Mouse (Mus musculus) testis, adult 2 months (tissue): ENCODE data around the gene Dnajc14. TPM values are rescaled to one million over a fixed set of nuclear protein-coding genes. Genes with fewer than 3 reads are reported as not detected.

ENCODE experiments used
- H3K27ac ChIP-seq: fragments of 200-500 bp; 2 replicates; pipeline ENCODE4 v1.5.1; 2012; ENCODE audit warnings: low read depth, low read length; ENCODE audit not compliant: control insufficient read depth, insufficient read depth
- H3K27me3 ChIP-seq: fragments of 200-500 bp; 2 replicates; pipeline ENCODE4 v1.6.1; 2012; ENCODE audit warnings: mild to moderate bottlenecking, low read length, moderate library complexity; ENCODE audit not compliant: control insufficient read depth, insufficient read depth
- H3K36me3 ChIP-seq: fragments of 200-500 bp; 2 replicates; pipeline ENCODE4 v1.6.1; 2012; ENCODE audit warnings: mild to moderate bottlenecking, low read length; ENCODE audit not compliant: control insufficient read depth, insufficient read depth
- H3K4me1 ChIP-seq: fragments of 200-500 bp; 2 replicates; pipeline ENCODE4 v1.6.1; 2012; ENCODE audit warnings: low read length; ENCODE audit not compliant: control insufficient read depth, insufficient read depth
- H3K4me3 ChIP-seq: fragments of 200-500 bp; 2 replicates; pipeline ENCODE4 v1.5.1; 2012; ENCODE audit warnings: low read depth, mild to moderate bottlenecking, low read length, moderate library complexity, mixed read lengths; ENCODE audit not compliant: control insufficient read depth
- CTCF ChIP-seq: fragments of 200-500 bp; IDR thresholded peaks from 2 replicates; pipeline ENCODE4 v1.5.1; 2012; ENCODE audit warnings: low read depth, mild to moderate bottlenecking, inconsistent platforms, low read length, moderate library complexity; ENCODE audit not compliant: control insufficient read depth, insufficient read depth, insufficient replicate concordance
- POLR2A ChIP-seq: fragments of 200-500 bp; IDR thresholded peaks from 2 replicates; pipeline ENCODE4 v1.6.1; 2012; ENCODE audit warnings: low read depth, mild to moderate bottlenecking, inconsistent platforms, low read length, moderate library complexity; ENCODE audit not compliant: control insufficient read depth
- polyA plus RNA-seq: library from polyadenylated mRNA; depleted of rRNA; stranded (reverse); fragments of >200 nt; gene quantifications from 2 replicates; pipeline ENCODE4 v1.2.3, GENCODE M21; 2012

The Dnajc14 gene
- polyA plus RNA-seq, 1 experiment: 10.4 TPM

DNA sequence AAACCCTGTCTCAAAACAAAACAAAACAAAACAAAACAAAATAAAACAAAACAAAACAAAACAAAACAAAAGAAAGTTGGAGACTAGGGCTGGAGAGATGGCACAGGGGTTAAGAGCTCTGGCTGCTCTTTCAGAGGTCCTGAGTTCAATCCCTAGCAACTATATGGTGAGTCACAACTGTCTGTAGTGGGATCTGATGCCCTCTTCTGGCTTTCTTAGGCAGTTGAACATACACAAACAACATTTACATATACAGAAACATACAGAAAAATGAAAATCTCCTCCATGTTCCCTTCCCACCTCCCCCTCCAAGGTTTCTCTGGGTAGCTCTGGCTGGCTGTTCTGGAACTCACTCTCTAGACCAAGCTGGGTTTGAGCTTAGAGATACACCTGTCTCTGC lies 11.8 kb upstream of the Dnajc14 start:
- no peaks in the 10 kb centered on the region for H3K36me3 ChIP-seq
- H3K4me3 ChIP-seq: no peak overlapping the region
- no peak overlapping the region for H3K27ac ChIP-seq
- H3K27me3 ChIP-seq: no peaks in the 10 kb centered on the region
- no peaks in the 10 kb centered on the region; the same call in 1 of the 2 replicates for H3K4me1 ChIP-seq
- TF ChIP-seq POLR2A: no peak
- no peak for TF ChIP-seq CTCF

DNA sequence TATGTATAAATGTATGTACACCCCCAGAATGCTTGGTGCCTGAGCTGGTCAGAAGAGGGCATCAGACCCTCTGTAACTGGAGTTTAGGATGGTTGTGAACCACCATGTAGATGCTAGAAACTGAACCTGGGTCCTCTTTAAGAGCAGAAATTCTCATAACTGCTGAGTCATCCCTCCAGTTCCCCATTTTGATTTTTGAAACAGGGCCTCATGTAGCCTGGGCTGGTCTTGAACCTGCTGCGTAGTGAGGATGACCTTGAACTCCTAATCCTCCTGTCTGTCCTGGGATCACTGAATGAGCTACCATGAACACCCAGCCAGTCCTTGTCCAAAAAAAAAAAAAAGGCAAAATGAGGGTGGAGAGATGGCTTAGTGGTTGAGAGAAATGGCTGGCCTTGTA lies 10.6 kb upstream of the Dnajc14 start:
- Histone ChIP-seq H3K27me3 (no peaks in the 10 kb centered on the region), H3K27ac (no peak overlapping the region), H3K4me3 (no peak overlapping the region), H3K36me3 (no peaks in the 10 kb centered on the region), H3K4me1 (no peaks in the 10 kb centered on the region; the same call in 1 of the 2 replicates)
- TF ChIP-seq POLR2A (no peak), CTCF (no peak)

DNA sequence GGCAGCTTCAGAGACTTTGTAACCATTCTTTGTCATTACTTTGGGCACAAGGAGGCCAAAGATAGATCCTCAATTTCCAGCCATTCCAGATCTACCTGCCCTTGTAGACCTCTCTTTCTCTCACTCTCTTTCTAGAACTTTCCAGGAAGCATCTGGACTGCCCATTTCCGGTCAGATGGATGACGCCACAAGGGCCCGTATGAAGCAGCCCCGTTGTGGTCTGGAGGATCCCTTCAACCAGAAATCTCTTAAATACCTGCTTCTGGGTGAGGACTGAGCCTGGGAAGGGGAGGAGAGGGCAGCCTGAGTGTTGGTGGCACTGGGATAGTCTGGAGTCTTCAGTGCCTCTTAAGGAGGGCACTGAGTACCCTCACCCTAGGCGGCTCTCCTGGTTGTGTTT lies 9.5 kb upstream of the Dnajc14 start:
- Histone ChIP-seq H3K27ac (no peak overlapping the region), H3K36me3 (no peaks in the 10 kb centered on the region), H3K4me3 (peak overlapping the region; percentile 9; the same call in 1 of the 2 replicates), H3K4me1 (no peaks in the 10 kb centered on the region; the same call in 1 of the 2 replicates), H3K27me3 (no peaks in the 10 kb centered on the region)
- TF ChIP-seq POLR2A (no peak), CTCF (no peak)

DNA sequence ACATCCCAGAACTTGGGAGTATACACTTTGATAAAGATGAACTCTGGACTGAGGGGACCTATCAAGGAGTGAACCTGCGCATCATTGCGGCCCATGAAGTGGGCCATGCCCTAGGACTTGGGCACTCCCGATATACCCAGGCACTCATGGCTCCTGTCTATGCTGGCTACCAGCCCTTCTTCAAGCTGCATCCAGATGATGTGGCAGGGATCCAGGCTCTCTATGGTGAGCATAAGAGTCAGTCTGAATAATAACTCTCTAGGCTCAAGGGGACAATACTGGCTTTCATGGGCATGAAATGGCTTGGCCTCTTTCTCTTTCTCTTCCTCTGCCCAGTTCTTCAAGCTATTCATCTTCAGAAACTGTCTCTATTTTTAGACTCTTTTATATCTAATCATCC lies 8.3 kb upstream of the Dnajc14 start:
- TF ChIP-seq POLR2A (no peak), CTCF (no peak)
- no peak overlapping the region for H3K4me3 ChIP-seq
- no peaks in the 10 kb centered on the region; the same call in 1 of the 2 replicates for H3K4me1 ChIP-seq
- H3K27me3 ChIP-seq: no peaks in the 10 kb centered on the region
- H3K36me3 ChIP-seq: no peaks in the 10 kb centered on the region
- no peak overlapping the region for H3K27ac ChIP-seq

DNA sequence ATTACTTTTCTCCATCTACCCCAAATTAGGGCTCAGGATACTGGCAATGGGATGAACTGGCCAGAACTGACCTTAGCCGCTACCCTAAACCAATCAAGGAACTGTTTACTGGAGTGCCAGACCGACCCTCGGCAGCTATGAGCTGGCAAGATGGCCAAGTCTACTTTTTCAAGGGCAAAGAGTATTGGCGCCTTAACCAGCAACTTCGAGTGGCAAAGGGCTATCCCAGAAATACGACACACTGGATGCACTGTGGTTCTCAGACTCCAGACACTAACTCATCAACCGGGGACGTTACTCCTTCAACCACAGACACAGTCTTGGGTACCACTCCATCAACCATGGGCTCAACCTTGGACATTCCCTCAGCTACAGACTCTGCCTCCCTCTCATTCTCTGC lies 5.2 kb upstream of the Dnajc14 start:
- TF ChIP-seq POLR2A (no peak), CTCF (no peak)
- H3K4me1 ChIP-seq: peaks cover 5% of the 10 kb centered on the region
- H3K27ac ChIP-seq: no peak overlapping the region
- H3K4me3 ChIP-seq: no peak overlapping the region
- no peaks in the 10 kb centered on the region for H3K36me3 ChIP-seq
- H3K27me3 ChIP-seq: no peaks in the 10 kb centered on the region

DNA sequence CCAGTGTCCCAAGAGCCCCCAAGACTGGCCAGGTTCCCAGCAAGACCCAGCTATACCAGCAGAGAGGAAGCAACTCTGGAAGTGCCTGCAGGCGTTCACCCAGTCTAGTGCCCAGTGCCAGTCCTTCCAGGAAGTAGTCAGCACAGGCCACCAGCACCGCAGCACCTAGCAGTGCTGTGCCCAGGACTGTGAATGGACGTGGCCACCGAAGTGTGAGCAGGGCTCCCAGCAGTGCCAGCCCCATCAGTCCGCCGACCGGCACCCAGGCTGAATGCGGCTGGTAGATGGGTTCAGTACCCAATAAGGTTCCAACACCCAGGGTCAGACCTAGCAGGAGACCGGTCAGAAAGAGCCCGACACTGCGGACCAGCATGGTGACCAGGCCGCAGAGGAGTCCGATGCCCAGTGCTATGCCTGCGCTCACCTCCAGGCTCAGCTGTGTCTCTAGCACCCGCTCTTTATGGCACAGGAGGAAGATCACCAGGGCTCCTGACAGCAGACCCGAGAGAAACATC lies 1.8 kb upstream of the Dnajc14 start:
- H3K27ac ChIP-seq: no peak overlapping the region

DNA sequence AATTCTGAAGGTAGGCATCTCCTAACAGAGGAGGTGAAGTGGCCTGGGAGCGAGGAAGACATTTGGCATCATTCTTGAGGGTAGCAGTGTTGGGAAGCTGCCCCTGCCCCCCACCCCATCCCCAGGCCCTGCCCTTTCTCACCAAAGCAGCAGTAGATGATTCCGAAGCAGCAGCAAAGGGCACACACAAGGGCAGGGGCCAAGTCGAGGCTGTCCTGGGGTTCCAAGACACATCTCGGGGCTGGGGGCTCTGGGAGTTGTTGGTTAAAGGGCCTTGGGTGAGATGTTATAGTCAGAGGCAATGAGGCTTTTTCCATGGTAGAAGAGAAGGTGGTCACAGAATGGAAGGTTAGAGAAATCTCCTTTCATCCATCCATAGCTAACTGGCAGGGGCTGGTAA lies 906 bp upstream of the Dnajc14 start:
- Histone ChIP-seq H3K27me3 (no peaks in the 10 kb centered on the region), H3K27ac (no peak overlapping the region), H3K36me3 (no peaks in the 10 kb centered on the region), H3K4me3 (no peak overlapping the region), H3K4me1 (peaks cover 22% of the 10 kb centered on the region)
- TF ChIP-seq POLR2A (no peak), CTCF (no peak)

More for the DNA sequence above, 1.8 kb upstream of the Dnajc14 start:
- Histone ChIP-seq H3K4me3 (no peak overlapping the region), H3K27me3 (no peaks in the 10 kb centered on the region), H3K4me1 (peaks cover 18% of the 10 kb centered on the region), H3K36me3 (no peaks in the 10 kb centered on the region)
- TF ChIP-seq POLR2A (no peak), CTCF (no peak)
